Comparison of ENCODE assay signal across 24 mouse cellular contexts in genomic region chr9:35350046-35350552, GRCm38 (mm10).
DNase-seq lines count a peak whose midpoint lies in the region; ATAC-seq lines count a peak whose summit lies in the region.
"Had no signal": no experiment of that assay in that cellular context is flagged by ENCODE, and none has a peak within 500 bp of the region (broad histone marks: within the 10 kb centered on the region; RNA-seq: fewer than 3 reads in every experiment).

No protein-coding gene starts in this region.

- no peak overlapping the region for H3K9ac ChIP-seq in embryonic facial prominence, embryonic 15.5 days
- H3K9ac ChIP-seq: embryonic facial prominence, embryonic 13.5 days; forebrain, embryonic 12.5 days had no signal

- ATAC-seq in embryonic facial prominence, embryonic 15.5 days (ENCODE audit: insufficient number of reproducible peaks, low FRiP score, low TSS enrichment, low read depth) = no peak
- ATAC-seq: CD4-positive, CD25-positive, alpha-beta regulatory T cell, adult 4 months; forebrain, embryonic 14.5 days; forebrain, embryonic 16.5 days had no signal

- no peaks in the 10 kb centered on the region for H3K9me3 ChIP-seq in heart, embryonic 10.5 days
- H3K9me3 ChIP-seq in embryonic facial prominence, embryonic 15.5 days (replicated peaks) = no peaks in the 10 kb centered on the region
- H3K9me3 ChIP-seq: embryonic facial prominence, embryonic 13.5 days; forebrain, embryonic 10.5 days; forebrain, embryonic 12.5 days; G1E had no signal

- DNase-seq in cerebellum, adult 9-11 months = peak; percentile 6
- no peak for DNase-seq in cerebellum, postnatal 10 days
- peak; percentile 92 for DNase-seq in heart, adult 11 months
- no peak for DNase-seq in heart, embryonic 10.5 days (ENCODE audit: low spot score)
- DNase-seq in embryo, embryonic 10 days (ENCODE audit: low spot score) = no peak
- DNase-seq: adrenal gland, adult 2 months; adrenal gland, postnatal 10 days; adrenal gland, postnatal 25 days; B cell, adult 2 months; cerebellum, adult 11 months; cerebellum, adult 18-20 months; cerebellum, adult 8-10 months; cerebellum, postnatal 14 days; cerebellum, postnatal 36 days had no signal

- H3K4me1 ChIP-seq in heart, embryonic 10.5 days = peaks cover 27% of the 10 kb centered on the region
- H3K4me1 ChIP-seq in embryonic facial prominence, embryonic 15.5 days = peaks cover 30% of the 10 kb centered on the region

- no peak overlapping the region for H3K27ac ChIP-seq in heart, embryonic 10.5 days
- H3K27ac ChIP-seq in embryonic facial prominence, embryonic 15.5 days (replicated peaks) = 0 out of 2 replicates have a peak overlapping the region, but pooled peaks have one; percentile 9
- H3K27ac ChIP-seq: embryonic facial prominence, embryonic 13.5 days; forebrain, embryonic 10.5 days; forebrain, embryonic 12.5 days had no signal

- no peak overlapping the region for H3K4me2 ChIP-seq in embryonic facial prominence, embryonic 15.5 days (replicated peaks)
- H3K4me2 ChIP-seq: embryonic facial prominence, embryonic 13.5 days; forebrain, embryonic 12.5 days had no signal

- 72% methylated on average over 2 of the region's 2 CpGs for WGBS in heart, embryonic 10.5 days
- 53% methylated on average over 2 of the region's 2 CpGs for WGBS in embryonic facial prominence, embryonic 15.5 days

- H3K4me3 ChIP-seq in heart, embryonic 10.5 days = no peak overlapping the region
- H3K4me3 ChIP-seq in embryonic facial prominence, embryonic 15.5 days (replicated peaks) = no peak overlapping the region
- H3K4me3 ChIP-seq: embryonic facial prominence, embryonic 13.5 days; erythroblast, embryonic 14.5 days; forebrain, embryonic 10.5 days; forebrain, embryonic 12.5 days had no signal

- no peaks in the 10 kb centered on the region for H3K36me3 ChIP-seq in heart, embryonic 10.5 days
- no peaks in the 10 kb centered on the region for H3K36me3 ChIP-seq in embryonic facial prominence, embryonic 15.5 days
- H3K36me3 ChIP-seq: embryonic facial prominence, embryonic 13.5 days; forebrain, embryonic 10.5 days; forebrain, embryonic 12.5 days; G1E had no signal

- no peaks in the 10 kb centered on the region for H3K27me3 ChIP-seq in heart, embryonic 10.5 days (ENCODE audit: insufficient read depth, poor library complexity, severe bottlenecking)
- H3K27me3 ChIP-seq in embryonic facial prominence, embryonic 15.5 days = no peaks in the 10 kb centered on the region
- H3K27me3 ChIP-seq: CH12.LX; embryonic facial prominence, embryonic 13.5 days had no signal

Comparison
In these comparisons a context has a peak if more than half of its experiments do, and no peak if none do; other contexts are left out.
1. DNase-seq: peak in cerebellum, adult 9-11 months (single experiment) and heart, adult 11 months (single experiment); none in cerebellum, postnatal 10 days (0 of 2), heart, embryonic 10.5 days (single experiment) and embryo, embryonic 10 days (single experiment).